Mouse (Mus musculus) liver, embryonic 14.5 days (tissue): Measurements from ENCODE around the gene Ppp2r2d.

Source experiments
- CTCF ChIP-seq: IDR thresholded peaks from 2 replicates; pipeline ENCODE4 v1.5.1; 2016; ENCODE audit warnings: antibody characterized with exemption, low read depth, control low read depth
- EP300 ChIP-seq: IDR thresholded peaks from 2 replicates; pipeline ENCODE4 v1.6.1; 2016; ENCODE audit warnings: antibody characterized with exemption, low read depth

DNA sequence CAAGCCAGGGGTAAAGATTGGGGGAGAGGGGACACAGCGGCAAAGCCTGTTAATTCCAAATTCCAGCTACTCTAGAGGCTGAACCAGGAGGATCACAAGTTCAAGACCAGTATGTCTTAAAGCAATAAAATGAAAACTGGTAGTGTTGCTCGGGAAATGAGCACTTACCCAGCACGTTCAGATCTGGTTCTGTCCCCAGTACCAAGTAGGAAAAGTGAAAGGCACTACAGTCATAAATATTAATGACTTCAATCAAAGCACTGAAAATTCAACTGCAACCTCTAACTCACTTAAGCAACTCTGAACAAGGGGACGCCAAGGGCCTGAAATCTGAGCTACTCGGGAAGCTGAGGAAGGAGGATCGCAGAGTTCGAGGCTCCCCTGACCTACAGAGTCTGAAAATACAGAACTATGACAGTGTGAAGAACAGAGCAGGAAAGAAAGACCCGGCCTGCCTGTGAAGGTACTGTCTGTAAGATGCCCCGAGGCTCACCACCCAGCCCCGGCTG, 62.9 kb downstream of the Ppp2r2d start:
- no peak for TF ChIP-seq EP300
- no peak for TF ChIP-seq CTCF
